Mouse (Mus musculus) urinary bladder, postnatal 4 days (tissue): ENCODE results near the gene Fiz1.
"Not testable (repeated sequence)": the region's sequence is repeated elsewhere in the genome, so short reads cannot be mapped to it uniquely, and the experiment has no call there.

Source experiments
- DNase-seq, 2 experiments: peaks; one replicate each; pipeline ENCODE4 v3.0.0; 2021 to 2022; ENCODE audit warnings: low spot score in 2 of 2

Fiz1 gene

GRCm38 (mm10) chr7:5038109-5038732 lies 23.7 kb upstream of the Fiz1 start, which contains the start of gene Zfp784:
Gene Zfp784 (minus strand): TSS chr7:5038446.
- DNase-seq: peak; percentile 93 to 94

- DNase-seq: no peak
These were observed 23.0 kb upstream of the Fiz1 start for GRCm38 (mm10) chr7:5037467-5037866.

DNA sequence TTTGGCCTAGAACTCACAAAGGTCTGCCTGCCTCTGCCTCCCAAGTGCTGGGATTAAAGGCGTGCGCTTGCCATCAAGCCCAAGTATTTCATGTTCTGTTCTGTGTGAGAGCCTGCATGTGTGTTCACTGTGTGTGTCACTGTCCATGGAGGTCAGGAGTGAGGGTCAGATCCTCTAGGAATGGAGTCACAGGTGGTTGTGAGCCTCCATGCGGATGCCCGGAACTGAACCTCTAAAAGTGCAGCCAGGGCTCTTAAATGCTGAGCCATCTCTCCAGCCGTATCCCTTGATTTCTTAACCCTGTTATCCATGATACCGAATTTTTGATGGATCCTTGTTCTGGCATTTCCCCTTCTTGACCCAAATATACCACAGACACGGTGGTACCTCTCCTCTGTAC lies 22.5 kb upstream of the Fiz1 start:
- no peak for DNase-seq

DNA sequence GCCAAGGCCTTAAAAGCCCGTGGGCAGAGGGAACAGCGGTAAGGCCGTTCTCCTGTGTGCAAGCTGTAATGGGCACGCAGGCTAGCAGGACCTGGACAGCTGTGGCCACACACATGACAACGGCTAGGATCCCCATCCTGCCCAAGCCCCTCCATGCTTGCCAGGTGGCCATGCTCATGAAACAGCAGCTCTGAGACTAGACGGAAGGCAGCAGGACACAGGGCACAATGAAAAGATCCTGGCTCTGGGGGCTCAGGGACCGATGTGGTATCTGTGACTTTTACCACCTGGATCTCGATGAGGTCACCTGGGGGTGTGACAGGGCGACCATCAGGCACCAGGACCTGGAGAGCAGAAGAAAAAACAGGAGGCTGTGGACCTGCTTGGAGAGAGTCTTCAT lies 21.6 kb upstream of the Fiz1 start:
- DNase-seq: no peak

GRCm38 (mm10) chr7:5035628-5036027 lies 21.1 kb upstream of the Fiz1 start:
- no peak for DNase-seq

GRCm38 (mm10) chr7:5033818-5034217 lies 19.3 kb upstream of the Fiz1 start, which contains the start of gene 4632433K11Rik:
Gene 4632433K11Rik (plus strand): TSS chr7:5034118.
- DNase-seq: no peak

DNA sequence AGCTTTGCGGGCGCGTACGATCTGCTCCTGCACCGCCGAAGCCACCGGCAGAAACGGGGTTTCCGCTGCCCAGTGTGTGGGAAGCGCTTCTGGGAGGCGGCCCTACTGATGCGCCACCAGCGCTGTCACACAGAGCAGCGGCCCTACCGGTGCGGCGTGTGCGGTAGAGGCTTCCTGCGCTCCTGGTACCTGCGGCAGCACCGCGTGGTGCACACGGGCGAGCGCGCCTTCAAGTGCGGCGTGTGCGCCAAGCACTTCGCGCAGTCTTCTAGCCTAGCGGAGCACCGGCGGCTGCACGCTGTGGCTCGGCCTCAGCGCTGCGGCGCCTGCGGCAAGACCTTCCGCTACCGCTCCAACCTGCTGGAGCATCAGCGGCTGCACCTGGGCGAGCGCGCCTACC lies 17.0 kb upstream of the Fiz1 start:
- DNase-seq: no peak

DNA sequence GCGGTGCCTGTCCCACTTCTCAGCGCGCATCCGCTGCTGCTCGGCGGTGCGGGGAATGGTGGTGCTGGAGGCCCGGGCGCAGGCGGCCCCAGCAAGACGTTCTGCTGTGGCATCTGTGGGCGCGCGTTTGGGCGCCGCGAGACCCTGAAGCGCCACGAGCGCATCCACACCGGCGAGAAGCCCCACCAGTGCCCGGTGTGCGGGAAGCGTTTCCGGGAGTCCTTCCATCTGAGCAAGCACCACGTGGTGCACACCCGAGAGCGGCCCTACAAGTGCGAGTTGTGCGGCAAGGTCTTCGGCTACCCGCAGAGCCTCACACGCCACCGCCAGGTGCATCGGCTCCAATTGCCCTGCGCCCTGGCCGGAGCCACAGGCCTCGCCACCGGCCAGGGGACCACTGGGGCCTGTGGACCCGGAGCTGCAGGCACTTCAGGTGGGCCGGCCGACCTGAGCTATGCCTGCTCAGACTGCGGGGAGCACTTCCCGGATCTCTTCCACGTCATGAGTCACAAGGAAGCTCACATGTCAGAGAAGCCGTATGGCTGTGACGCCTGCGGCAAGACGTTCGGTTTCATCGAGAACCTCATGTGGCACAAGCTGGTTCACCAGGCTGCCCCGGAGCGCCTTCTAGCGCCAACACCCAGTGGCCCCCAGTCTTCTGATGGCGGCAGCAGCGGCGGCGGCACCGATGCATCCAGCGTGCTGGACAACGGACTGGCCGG lies 16.2 kb upstream of the Fiz1 start:
- no peak for DNase-seq

- DNase-seq: no peak
These were observed 15.4 kb upstream of the Fiz1 start for GRCm38 (mm10) chr7:5029946-5030345.

DNA sequence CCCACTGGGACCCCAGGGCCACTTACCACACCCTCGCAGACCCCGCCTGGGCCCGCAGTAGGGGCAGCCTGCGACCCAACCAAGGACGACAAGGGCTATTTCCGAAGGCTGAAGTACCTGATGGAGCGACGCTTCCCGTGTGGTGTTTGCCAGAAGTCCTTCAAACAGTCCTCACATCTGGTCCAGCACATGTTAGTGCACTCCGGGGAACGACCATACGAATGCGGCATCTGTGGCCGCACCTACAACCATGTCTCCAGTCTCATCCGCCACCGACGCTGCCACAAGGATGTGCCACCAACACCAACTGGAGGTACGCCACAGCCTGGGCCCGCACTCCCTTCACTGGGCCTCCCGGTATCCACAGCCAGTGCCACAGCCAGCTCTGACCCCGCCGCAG lies 15.0 kb upstream of the Fiz1 start:
- no peak for DNase-seq

DNA sequence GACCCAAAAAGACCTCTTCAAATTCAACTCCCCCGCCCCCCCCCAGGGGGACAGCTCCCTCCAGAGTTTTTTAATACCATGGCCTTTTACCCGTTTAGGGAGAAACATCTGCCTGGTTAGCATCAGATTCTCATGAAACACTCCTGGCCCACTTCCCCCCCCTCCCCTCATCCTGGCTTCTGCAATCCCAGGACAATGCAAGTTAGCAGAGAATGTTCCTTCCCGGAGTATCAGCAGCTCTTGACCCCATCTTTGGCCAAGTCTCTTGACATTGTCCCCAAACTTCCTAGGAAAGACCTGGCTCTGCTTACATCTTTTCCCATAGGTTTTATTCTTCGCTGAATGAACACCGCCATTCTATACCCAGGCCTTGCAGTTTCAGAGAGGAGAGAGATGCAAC lies 6.7 kb upstream of the Fiz1 start:
- DNase-seq: no peak

DNA sequence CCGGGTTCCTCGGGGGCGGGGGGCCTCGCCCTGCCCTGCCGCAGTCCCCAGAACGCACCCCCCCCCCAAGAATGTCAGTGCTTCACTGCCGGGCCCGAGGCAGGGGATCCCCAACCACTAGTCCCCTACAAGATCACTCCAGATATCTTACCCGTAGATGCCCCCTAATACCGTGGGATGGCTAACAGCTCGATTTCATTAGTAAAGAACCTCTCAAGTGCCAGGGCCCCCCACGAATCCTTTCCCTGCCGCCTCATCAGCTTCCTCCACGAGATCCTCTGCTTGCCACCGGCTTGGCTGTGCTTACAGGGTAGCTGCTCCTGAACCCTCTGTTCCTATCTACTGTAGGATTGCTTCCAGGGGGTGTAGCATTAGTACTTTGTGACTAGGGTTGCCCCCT lies 6.2 kb upstream of the Fiz1 start:
- no peak for DNase-seq

- peak; percentile 98 to 99 for DNase-seq
These were observed 5.6 kb upstream of the Fiz1 start, which contains the start of the genes Zfp865 and Ccdc106 for GRCm38 (mm10) chr7:5020000-5020681. Gene Zfp865 (plus strand): TSS chr7:5020376. Gene Ccdc106 (plus strand): TSS chr7:5020553.

DNA sequence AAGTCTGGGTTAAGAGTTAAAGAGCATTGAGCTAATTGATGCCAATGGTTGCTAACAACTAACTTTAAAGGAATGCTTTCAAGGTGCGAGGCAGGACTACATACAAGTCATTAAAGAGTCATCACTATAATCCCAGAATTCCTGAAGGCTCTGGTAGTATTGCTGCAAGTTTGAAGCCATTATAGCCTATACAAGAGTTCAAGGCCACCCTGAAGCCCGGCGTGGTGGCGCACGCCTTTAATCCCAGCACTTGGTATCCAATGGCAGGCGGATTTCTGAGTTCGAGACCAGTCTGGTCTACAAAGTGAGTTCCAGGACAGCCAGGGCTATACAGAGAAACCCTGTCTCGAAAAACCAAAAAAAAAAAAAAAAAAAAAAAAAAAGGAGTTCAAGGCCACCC lies 5.1 kb upstream of the Fiz1 start:
- DNase-seq: not testable (repeated sequence)

DNA sequence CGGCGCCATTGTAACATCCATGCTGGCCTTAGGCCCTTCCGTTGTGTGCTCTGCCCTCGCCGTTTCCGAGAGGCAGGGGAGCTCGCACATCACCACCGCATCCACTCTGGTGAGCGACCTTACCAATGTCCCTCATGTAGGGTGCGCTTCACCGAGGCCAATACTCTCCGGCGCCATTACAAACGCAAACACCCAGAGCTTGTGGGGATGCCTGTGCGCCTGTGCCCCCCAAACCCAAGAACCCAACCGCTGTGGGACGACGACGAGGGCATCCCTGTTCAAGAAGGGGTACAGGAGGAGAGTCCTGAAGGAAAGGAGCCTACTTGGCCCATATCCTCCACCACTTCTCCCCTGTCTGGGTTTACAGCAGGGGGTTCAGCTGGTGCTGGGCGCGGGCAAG lies 3.4 kb upstream of the Fiz1 start:
- no peak for DNase-seq

GRCm38 (mm10) chr7:5017352-5017751 lies 2.9 kb upstream of the Fiz1 start:
- no peak for DNase-seq

GRCm38 (mm10) chr7:5016920-5017319 lies 2.4 kb upstream of the Fiz1 start:
- no peak for DNase-seq

DNA sequence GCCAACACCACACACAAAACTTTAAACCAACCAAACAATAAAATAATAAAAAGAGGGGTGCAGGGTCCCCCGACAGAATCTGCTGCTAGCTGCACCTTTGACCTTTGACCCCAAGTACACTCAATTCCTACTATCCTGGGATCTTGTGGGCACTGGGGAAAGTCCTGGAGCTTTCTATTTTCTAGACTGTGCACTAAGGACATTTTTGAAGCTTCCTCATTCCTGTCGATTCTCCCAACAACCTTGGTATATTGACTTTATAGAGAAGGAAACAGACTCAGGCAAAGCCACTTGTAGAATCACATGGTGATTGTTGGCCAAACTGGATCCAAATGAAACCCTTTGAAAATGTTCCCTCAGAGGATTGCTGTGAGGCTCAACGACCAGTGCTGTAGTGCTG lies 1.6 kb upstream of the Fiz1 start:
- no peak for DNase-seq

DNA sequence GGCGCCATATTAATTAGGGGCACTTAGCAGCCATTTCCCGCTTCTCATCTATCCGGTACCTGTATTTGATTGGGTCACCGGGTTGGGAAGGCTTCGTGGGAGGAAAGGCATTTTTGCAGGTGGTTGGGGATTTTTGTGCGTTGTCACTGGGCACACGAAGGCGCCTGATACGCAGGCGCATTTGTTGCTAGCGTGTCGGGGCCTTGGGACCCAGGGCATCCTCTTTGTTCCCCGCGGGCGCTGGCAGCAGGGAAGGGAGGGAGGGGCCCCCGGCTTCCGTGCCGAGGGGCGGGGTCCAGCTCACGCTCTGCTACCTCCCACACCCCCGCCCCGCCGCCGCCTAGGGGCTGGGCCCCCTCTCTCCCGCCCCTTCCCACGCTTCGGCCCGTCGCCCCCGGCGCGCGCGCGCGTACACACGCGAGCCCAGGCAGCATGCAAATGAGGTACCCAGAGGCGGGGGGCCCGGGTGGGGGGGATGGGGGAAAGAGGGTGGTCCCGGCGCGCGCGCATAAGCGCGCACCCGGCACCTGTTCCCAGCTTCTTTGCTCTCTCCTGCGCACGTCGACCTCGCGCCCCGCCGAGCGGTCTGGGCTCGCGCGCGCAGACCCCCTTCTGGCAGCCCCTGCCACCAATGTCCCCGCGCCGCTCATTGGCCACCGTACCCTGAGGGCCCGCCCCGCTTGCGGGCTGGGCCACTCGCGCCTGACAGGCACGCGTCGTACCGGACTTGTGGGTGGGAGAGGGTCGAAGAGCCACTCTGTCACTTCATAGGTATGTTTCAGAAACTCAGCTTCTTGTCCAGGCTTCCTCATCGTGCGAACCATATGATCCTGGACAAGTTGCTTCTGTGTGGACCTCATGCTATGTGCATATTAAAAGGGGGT lies 863 bp upstream of the Fiz1 start, which contains the start of gene Gm44973:
Gm44973 (plus strand) TSS at position 379 of the 884 bp plus-strand sequence.
- DNase-seq: peak; percentile 94 to 95

DNA sequence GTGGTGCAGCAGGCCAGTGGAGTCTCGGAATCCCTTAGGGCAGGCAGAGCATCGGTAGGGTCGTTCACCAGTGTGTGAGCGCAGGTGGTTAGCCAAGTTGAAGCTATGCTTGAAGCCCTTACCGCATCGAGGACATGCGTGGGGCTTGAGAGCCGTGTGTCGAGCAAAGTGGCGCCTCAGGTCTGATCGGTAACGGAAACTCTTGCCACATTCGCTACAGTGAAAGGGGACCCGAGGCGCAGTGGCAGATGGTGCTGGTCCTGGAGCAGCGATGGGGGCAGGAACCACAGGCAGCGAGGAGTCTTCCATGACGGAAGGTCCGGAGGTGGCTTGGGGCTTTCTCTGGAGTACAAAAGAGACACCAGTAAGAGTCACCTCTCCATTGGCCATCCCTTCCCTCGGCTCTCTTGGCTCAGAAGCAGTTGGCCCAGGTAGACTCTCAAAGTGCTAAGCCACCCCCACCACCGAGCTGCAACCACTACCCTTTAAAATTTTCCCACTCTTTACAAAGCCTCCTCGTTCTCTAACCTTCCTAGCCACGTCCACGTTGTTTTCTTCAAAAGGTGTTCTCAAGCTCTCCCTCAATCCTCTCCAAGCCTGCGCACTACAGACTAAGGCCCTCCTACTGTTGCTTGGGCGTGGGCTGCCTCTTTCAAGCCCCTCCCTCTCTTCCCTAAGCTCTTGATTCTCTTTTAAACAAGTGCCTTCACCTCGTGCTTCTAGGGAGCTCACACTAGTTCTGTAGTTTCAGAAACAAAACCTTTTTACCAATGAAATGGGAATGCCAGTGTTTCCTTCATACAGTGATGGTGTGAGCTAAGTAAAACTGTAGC lies 1.6 kb downstream of the Fiz1 start:
- no peak for DNase-seq

GRCm38 (mm10) chr7:5008229-5008628 lies 6.3 kb downstream of the Fiz1 start:
- no peak for DNase-seq
